Mouse (Mus musculus): ENCODE measurements around the gene Hjurp. TPM values are rescaled to one million over a fixed set of nuclear protein-coding genes. Genes with fewer than 3 reads are reported as not detected.

Hjurp gene
- total and polyA plus RNA-seq, 3 experiments: 67.6 to 80.8 (median 69.8) TPM

DNA sequence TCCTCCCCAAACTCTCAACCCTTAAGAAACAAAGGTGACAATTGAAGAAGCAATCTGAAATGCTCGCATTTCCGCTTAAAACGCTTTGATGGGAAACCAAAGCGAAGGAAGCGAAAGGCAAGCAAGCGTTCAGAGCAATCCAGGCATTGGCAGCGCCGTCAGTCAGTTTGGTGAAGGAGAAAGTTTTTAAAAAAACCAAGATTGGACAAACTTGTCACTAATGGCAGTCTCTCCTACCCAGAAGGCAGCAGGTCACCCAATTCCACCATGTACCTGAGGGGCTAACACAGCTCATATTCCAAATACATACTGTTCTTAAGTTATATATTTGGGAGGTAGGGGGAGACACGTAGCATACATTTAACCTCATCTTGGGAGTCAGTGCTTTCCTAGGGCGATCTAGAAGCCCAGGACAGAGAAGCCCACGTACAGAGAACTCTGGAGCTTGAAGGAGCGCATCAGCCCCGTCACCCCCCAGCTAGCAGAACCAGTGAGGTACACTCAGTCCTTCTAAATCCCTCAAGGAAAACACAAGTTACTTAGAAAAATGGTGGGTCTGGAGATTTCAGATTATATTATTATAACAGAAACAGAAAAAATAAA is 2.3 kb downstream of the Hjurp start:
- H3K9ac ChIP-seq (ENCODE audit: insufficient read depth, low read depth): no peak overlapping the region
- H3K27ac ChIP-seq (ENCODE audit: insufficient read depth, low read depth): no peak overlapping the region
- peaks cover 19% of the 10 kb centered on the region for H3K9me3 ChIP-seq (replicated peaks; ENCODE audit: low read length)
- H3K4me1 ChIP-seq (ENCODE audit: control insufficient read depth in 1 of 2, insufficient read depth in 2 of 2): peaks cover 5 to 20% of the 10 kb centered on the region in 2 experiments
- H3K36me3 ChIP-seq (replicated peaks in 1 of 2; ENCODE audit: control insufficient read depth in 1 of 2, insufficient read depth in 1 of 2, low read length in 1 of 2): peaks cover 35 to 47% of the 10 kb centered on the region in 2 experiments
- H3K4me3 ChIP-seq (replicated peaks in 1 of 3; ENCODE audit: low read depth in 2 of 3, low read length in 2 of 3, poor library complexity in 1 of 3): no peak overlapping the region
- in situ Hi-C loops (cut with MboI; ENCODE audit: low pct_ligation_motif_present, low pct_unique_long_range_greater_than_20kb, low sequenced_read_pairs): loop anchor here (25.0 kb wide), 1 partner anchor 313 kb away; no protein-coding TSS in a partner anchor
- peaks cover 31% of the 10 kb centered on the region for H3K79me2 ChIP-seq (replicated peaks; ENCODE audit: control insufficient read depth, extremely low read depth, insufficient read depth, poor library complexity, severe bottlenecking)
- no peak for DNase-seq (ENCODE audit: extremely low read depth)
- H3K27me3 ChIP-seq (replicated peaks): peaks cover 19% of the 10 kb centered on the region
- TF ChIP-seq ZMIZ1 (IDR thresholded peaks at IDR 0.05; ENCODE audit: low read depth, low read length): no peak
- TF ChIP-seq MYC (IDR thresholded peaks at IDR 0.05; ENCODE audit: low read depth, low read length): no peak
- TF ChIP-seq RAD21 (IDR thresholded peaks at IDR 0.05; ENCODE audit: low read depth, low read length): no peak
- TF ChIP-seq USF1 (IDR thresholded peaks at IDR 0.05; ENCODE audit: low read depth, low read length): no peak
- TF ChIP-seq POLR2AphosphoS2 (IDR thresholded peaks at IDR 0.05; ENCODE audit: low read depth, low read length): no peak
- no peak for TF ChIP-seq HCFC1 (IDR thresholded peaks at IDR 0.05; ENCODE audit: low read depth, low read length)
- no peak for TF ChIP-seq CHD2 (IDR thresholded peaks at IDR 0.05; ENCODE audit: low read length)
- no peak for TF ChIP-seq EP300 (IDR thresholded peaks at IDR 0.05; ENCODE audit: low read length)
- no peak overlapping the region for H3K4me2 ChIP-seq (ENCODE audit: insufficient read depth, low read depth, poor library complexity, severe bottlenecking)
- dilution Hi-C loops (cut with MboI; ENCODE audit: extremely low pct_ligation_motif_present, extremely low pct_unique_long_range_greater_than_20kb, low sequenced_read_pairs): no loop called here

DNA sequence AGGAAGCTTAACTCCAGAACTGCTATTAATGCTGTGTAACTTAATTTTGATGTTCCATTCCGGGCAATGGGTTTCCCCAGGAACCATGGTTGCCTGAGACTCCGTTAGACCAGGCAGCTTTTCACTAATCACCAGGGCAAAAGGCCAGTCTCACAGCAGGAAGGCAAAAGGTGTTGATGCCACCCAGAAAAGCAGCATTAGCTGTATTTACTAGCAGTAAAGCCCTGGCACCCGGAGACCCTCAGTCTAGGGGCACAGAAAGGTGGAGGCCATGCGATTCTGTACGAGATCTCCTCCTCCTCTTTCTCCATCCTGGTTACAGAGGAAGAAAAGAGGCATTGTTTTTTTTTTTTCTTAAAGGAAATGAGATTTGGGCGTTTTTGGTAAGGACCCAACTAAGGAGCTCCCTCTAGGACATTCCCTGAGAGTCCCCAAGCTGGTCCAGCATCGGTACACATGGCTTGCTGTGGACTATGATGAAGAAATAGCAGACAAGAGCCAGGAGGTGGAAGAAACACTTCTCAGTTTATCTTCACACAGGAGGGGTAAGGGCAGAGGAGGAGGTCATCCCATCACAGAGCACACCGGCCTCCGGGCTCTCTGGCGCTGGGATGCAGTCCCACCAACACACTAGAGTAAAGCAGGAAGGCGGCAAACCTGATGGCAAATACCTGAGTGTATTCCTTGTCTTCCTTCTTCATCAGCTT is 2.9 kb downstream of the Hjurp start:
- H3K36me3 ChIP-seq (replicated peaks in 1 of 2; ENCODE audit: control insufficient read depth in 1 of 2, insufficient read depth in 1 of 2, low read length in 1 of 2): peaks cover 41 to 54% of the 10 kb centered on the region in 2 experiments
- H3K4me2 ChIP-seq (ENCODE audit: insufficient read depth, low read depth, poor library complexity, severe bottlenecking): no peak overlapping the region

DNA sequence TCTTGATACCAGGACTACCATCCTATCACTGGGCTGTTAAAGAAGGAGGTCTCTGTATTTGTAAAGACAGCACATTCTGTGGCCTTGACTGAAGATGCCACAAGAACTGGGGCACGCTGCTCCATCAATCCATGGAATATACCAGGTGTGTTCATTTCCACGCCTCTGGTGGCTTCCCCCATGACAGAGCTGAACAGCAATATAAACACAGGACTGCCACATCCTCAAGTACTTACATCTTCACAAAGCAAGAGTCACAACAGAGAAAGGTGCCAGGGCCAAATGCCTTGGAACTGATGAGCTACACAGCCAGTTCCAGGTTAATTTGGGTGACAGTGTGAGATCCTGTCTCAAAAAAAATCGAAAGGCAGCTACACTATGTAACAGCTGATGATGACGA is 3.6 kb downstream of the Hjurp start:
- Histone ChIP-seq H3K4me1 (ENCODE audit: control insufficient read depth in 1 of 2, insufficient read depth in 2 of 2) (peaks cover 5 to 20% of the 10 kb centered on the region in 2 experiments), H3K9ac (ENCODE audit: insufficient read depth, low read depth) (no peak overlapping the region), H3K36me3 (replicated peaks in 1 of 2; ENCODE audit: control insufficient read depth in 1 of 2, insufficient read depth in 1 of 2, low read length in 1 of 2) (peaks cover 48 to 60% of the 10 kb centered on the region in 2 experiments), H3K4me2 (ENCODE audit: insufficient read depth, low read depth, poor library complexity, severe bottlenecking) (no peak overlapping the region), H3K27me3 (replicated peaks) (peaks cover 6% of the 10 kb centered on the region), H3K9me3 (replicated peaks; ENCODE audit: low read length) (peaks cover 24% of the 10 kb centered on the region), H3K4me3 (replicated peaks in 1 of 3; ENCODE audit: low read depth in 2 of 3, low read length in 2 of 3, poor library complexity in 1 of 3) (no peak overlapping the region), H3K79me2 (replicated peaks; ENCODE audit: control insufficient read depth, extremely low read depth, insufficient read depth, poor library complexity, severe bottlenecking) (peaks cover 31% of the 10 kb centered on the region), H3K27ac (ENCODE audit: insufficient read depth, low read depth) (no peak overlapping the region)
- DNase-seq (ENCODE audit: extremely low read depth): no peak
- dilution Hi-C loops (cut with MboI; ENCODE audit: extremely low pct_ligation_motif_present, extremely low pct_unique_long_range_greater_than_20kb, low sequenced_read_pairs) (no loop called here), in situ Hi-C loops (cut with MboI; ENCODE audit: low pct_ligation_motif_present, low pct_unique_long_range_greater_than_20kb, low sequenced_read_pairs) (no loop called here)
- TF ChIP-seq USF1 (IDR thresholded peaks at IDR 0.05; ENCODE audit: low read depth, low read length) (no peak), POLR2AphosphoS2 (IDR thresholded peaks at IDR 0.05; ENCODE audit: low read depth, low read length) (0 out of 2 replicates have a peak, but pooled peaks have one; percentile 21)

More for the DNA sequence above, 2.9 kb downstream of the Hjurp start:
- Histone ChIP-seq H3K79me2 (replicated peaks; ENCODE audit: control insufficient read depth, extremely low read depth, insufficient read depth, poor library complexity, severe bottlenecking) (peaks cover 31% of the 10 kb centered on the region), H3K4me1 (ENCODE audit: control insufficient read depth in 1 of 2, insufficient read depth in 2 of 2) (peaks cover 5 to 20% of the 10 kb centered on the region in 2 experiments), H3K27ac (ENCODE audit: insufficient read depth, low read depth) (no peak overlapping the region), H3K27me3 (replicated peaks) (peaks cover 12% of the 10 kb centered on the region), H3K4me3 (replicated peaks in 1 of 3; ENCODE audit: low read depth in 2 of 3, low read length in 2 of 3, poor library complexity in 1 of 3) (no peak overlapping the region), H3K9me3 (replicated peaks; ENCODE audit: low read length) (peaks cover 23% of the 10 kb centered on the region), H3K9ac (ENCODE audit: insufficient read depth, low read depth) (no peak overlapping the region)
- dilution Hi-C loops (cut with MboI; ENCODE audit: extremely low pct_ligation_motif_present, extremely low pct_unique_long_range_greater_than_20kb, low sequenced_read_pairs) (no loop called here), in situ Hi-C loops (cut with MboI; ENCODE audit: low pct_ligation_motif_present, low pct_unique_long_range_greater_than_20kb, low sequenced_read_pairs) (loop anchor here (25.0 kb wide), 1 partner anchor 312 kb away; no protein-coding TSS in a partner anchor)
- no peak for DNase-seq (ENCODE audit: extremely low read depth)
- TF ChIP-seq NRF1 (IDR thresholded peaks at IDR 0.05; ENCODE audit: low read depth, low read length) (no peak), NELFE (IDR thresholded peaks at IDR 0.05; ENCODE audit: low read depth, low read length) (0 out of 2 replicates have a peak, but pooled peaks have one; percentile 27), SIN3A (IDR thresholded peaks at IDR 0.05; ENCODE audit: low read length) (peak; percentile 37; the same call in 1 of the 2 replicates), MAFK (IDR thresholded peaks at IDR 0.05; ENCODE audit: insufficient replicate concordance, low read length) (0 out of 2 replicates have a peak, but pooled peaks have one; percentile 12)
